Mouse (Mus musculus): ENCODE measurements around the gene Smg8. TPM values are rescaled to one million over a fixed set of nuclear protein-coding genes. Genes with fewer than 3 reads are reported as not detected.

Smg8 gene
- 19.3 and 19.7 TPM in 2 replicates for polyA plus RNA-seq (2014; fragmentation: Nextera tagmentation; extraction: Ambion mirVana)

DNA sequence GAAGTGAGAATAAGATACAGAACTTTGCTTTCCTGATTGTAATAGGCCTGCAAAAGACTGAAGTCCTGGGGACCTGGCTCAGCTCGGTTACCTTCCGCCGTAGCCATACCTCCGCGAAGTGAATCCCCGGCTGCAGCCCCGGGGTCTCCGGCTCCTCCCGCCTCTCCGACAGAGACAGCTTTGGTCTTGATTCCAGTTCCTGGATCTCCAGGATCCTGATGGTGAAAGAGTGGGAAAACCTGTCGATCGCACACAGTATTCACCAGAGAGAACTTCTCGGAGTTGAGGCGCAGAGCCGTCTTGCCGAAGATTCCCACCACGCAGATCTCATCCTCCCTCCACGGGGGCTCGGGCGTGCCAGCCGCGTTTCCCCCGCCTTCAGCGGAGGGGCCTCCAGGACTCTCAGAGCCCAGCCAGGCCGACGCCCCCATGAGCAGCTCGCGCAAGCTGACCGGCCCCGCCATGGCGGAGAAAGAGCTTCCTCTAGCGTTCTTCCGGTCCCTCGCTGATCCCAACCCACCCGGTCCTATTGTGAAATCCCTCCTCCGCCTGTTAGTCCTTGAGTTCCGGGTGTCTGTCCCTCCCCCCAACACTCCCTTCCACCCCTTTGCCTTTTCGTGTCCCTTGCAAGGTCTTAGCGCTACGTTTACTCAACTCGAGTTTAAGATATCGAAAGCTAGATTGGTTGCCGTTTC, at the start of gene Smg8:
Gene Smg8 (minus strand): TSS at position 485 of the 695 bp plus-strand sequence.
- Histone ChIP-seq H3K27me3 (replicated peaks; ENCODE audit: control insufficient read depth, insufficient read depth, low read length) (no peaks in the 10 kb centered on the region), H3K4me2 (ENCODE audit: low read depth, low read length) (peak within 1 kb of the TSS; percentile 96), H3K36me3 (ENCODE audit: control insufficient read depth, insufficient read depth, low read length) (peaks cover 42% of the 10 kb centered on the region), H3K27ac (replicated peaks; ENCODE audit: low read depth, low read length) (peak within 1 kb of the TSS; percentile 78), H3K4me3 (ENCODE audit: low read depth, low read length) (peak within 1 kb of the TSS; percentile 79), H3K9me3 (ENCODE audit: control insufficient read depth, low read length) (no peaks in the 10 kb centered on the region), H3K9ac (ENCODE audit: low read depth, low read length) (peak within 1 kb of the TSS; percentile 80), H3K4me1 (ENCODE audit: control insufficient read depth, insufficient read depth, low read length) (peaks cover 10% of the 10 kb centered on the region; the same call in 1 of the 2 replicates)
- ATAC-seq (ENCODE audit: low read depth) (peak; percentile 95), DNase-seq (ENCODE audit: low spot score) (peak; percentile 95)
- 1% methylated on average over 36 of the region's 43 CpGs for WGBS

- no peaks in the 10 kb centered on the region for H3K27me3 ChIP-seq (replicated peaks; ENCODE audit: control insufficient read depth, insufficient read depth, low read length)
- no peaks in the 10 kb centered on the region for H3K9me3 ChIP-seq (ENCODE audit: control insufficient read depth, low read length)
- no peak overlapping the region for H3K4me3 ChIP-seq (ENCODE audit: low read depth, low read length)
- 73% methylated on average over 4 of the region's 4 CpGs for WGBS
- no peak overlapping the region for H3K4me2 ChIP-seq (ENCODE audit: low read depth, low read length)
- H3K9ac ChIP-seq (ENCODE audit: low read depth, low read length): no peak overlapping the region
- H3K36me3 ChIP-seq (ENCODE audit: control insufficient read depth, insufficient read depth, low read length): peaks cover 10% of the 10 kb centered on the region; the same call in 1 of the 2 replicates
- peak; percentile 64 for DNase-seq (ENCODE audit: low spot score)
- no peak overlapping the region for H3K27ac ChIP-seq (replicated peaks; ENCODE audit: low read depth, low read length)
- peak; percentile 37; the same call in 1 of the 2 replicates for ATAC-seq (ENCODE audit: low read depth)
- H3K4me1 ChIP-seq (ENCODE audit: control insufficient read depth, insufficient read depth, low read length): no peaks in the 10 kb centered on the region
Observed at GRCm38 (mm10) chr11:87136233-87136632, 49.7 kb upstream of the Smg8 start.

DNA sequence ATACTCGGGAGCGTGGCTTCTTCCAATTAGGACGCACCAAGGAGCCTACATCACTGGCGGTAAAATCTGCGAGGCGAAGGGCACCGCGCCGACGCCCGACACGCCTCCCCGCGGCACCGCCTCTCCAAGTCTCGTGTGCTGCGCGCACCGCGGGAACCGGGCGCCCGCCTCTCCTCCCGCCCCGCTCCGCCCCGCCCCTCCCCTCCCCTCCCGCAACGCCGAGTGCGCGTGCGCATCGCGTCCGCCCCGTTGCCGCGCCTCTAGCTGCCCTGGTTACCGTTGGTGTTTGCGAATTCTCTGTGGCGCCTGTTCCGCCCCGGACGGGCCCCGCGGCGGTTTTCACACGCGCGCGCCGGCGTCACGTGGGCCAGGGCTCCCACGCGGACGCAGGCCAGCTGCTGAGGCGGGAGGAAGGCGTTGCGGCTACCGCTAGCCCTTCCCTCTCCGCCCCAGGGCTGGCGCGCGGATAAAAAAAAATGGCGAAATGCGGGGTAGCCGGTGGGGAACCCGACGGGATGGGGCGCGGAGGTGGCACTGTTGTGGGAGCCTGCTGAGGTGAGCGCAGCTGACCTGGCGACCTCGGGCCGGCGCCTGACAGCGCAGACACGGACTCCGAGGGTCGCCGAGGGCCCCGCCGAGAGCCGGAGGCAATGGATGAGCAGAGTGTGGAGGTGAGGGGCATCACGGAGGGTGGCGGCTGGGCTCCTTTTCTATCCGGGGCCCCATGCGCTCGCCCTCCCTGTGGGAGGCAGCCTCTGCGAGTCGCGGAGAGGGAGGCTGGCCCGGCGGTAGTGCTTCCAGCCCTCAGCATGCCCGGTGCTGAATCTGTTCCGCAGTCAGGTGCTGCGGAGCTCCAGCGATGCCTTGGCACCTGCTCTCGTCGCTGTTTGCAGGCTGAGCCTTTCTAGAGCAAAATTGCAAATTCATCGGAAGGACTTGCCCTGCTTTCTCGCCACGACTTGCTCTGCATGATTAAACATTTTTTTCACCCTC, 40.5 kb upstream of the Smg8 start, which contains the start of gene Trim37:
Gene Trim37 (plus strand): TSS at position 254 of the 993 bp plus-strand sequence.
- peak; percentile 97 for DNase-seq (ENCODE audit: low spot score)
- no peaks in the 10 kb centered on the region for H3K9me3 ChIP-seq (ENCODE audit: control insufficient read depth, low read length)

DNA sequence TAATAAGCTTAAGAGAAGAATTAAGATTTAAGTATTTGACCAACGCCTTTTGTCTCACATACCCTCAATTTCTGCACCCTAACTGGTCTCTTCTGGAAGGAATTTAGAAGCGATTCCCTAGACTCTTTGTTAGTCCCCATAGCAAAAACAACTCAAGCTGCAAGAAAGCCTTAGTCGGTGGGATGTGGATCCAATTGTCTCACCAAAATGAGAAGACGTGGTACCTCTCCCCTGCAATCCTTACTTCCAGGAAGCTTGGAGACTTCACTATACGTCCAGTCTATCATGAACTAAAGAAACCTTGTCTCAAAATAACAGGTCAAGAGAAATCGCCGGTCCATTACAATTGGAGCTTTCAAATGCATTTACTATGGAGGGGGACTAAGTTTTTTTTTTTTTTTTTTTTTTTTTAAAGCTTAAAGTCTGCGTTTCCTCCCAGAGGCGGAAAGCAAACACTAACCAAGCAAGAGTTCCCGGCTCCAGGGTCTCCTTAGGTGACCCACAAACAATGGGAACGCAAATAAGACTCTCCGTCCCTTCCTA, 39.8 kb upstream of the Smg8 start:
- ATAC-seq (ENCODE audit: low read depth): no peak
- Histone ChIP-seq H3K4me3 (ENCODE audit: low read depth, low read length) (peak overlapping the region; percentile 98), H3K4me2 (ENCODE audit: low read depth, low read length) (peak overlapping the region; percentile 82), H3K9ac (ENCODE audit: low read depth, low read length) (peak overlapping the region; percentile 85), H3K4me1 (ENCODE audit: control insufficient read depth, insufficient read depth, low read length) (0 out of 2 replicates have a peak, but pooled peaks cover 3% of the 10 kb centered on the region), H3K27ac (replicated peaks; ENCODE audit: low read depth, low read length) (peak overlapping the region; percentile 91), H3K36me3 (ENCODE audit: control insufficient read depth, insufficient read depth, low read length) (peaks cover 39% of the 10 kb centered on the region), H3K9me3 (ENCODE audit: control insufficient read depth, low read length) (no peaks in the 10 kb centered on the region), H3K27me3 (replicated peaks; ENCODE audit: control insufficient read depth, insufficient read depth, low read length) (no peaks in the 10 kb centered on the region)
- 1% methylated on average over 12 of the region's 12 CpGs for WGBS
- DNase-seq (ENCODE audit: low spot score): peak; percentile 20

More for the DNA sequence above, 40.5 kb upstream of the Smg8 start, which contains the start of gene Trim37:
- Histone ChIP-seq H3K4me1 (ENCODE audit: control insufficient read depth, insufficient read depth, low read length) (0 out of 2 replicates have a peak, but pooled peaks cover 3% of the 10 kb centered on the region), H3K9ac (ENCODE audit: low read depth, low read length) (peak within 1 kb of the TSS; percentile 85), H3K4me2 (ENCODE audit: low read depth, low read length) (peak within 1 kb of the TSS; percentile 82), H3K27ac (replicated peaks; ENCODE audit: low read depth, low read length) (peak within 1 kb of the TSS; percentile 91), H3K36me3 (ENCODE audit: control insufficient read depth, insufficient read depth, low read length) (peaks cover 33% of the 10 kb centered on the region), H3K27me3 (replicated peaks; ENCODE audit: control insufficient read depth, insufficient read depth, low read length) (no peaks in the 10 kb centered on the region), H3K4me3 (ENCODE audit: low read depth, low read length) (peak within 1 kb of the TSS; percentile 98)
- ATAC-seq (ENCODE audit: low read depth): peak; percentile 94
- under 1% methylated on average over 69 of the region's 105 CpGs for WGBS

GRCm38 (mm10) chr11:87125562-87125961, 39.0 kb upstream of the Smg8 start:
- H3K27me3 ChIP-seq (replicated peaks; ENCODE audit: control insufficient read depth, insufficient read depth, low read length): no peaks in the 10 kb centered on the region
- H3K4me2 ChIP-seq (ENCODE audit: low read depth, low read length): peak overlapping the region; percentile 82
- H3K9me3 ChIP-seq (ENCODE audit: control insufficient read depth, low read length): no peaks in the 10 kb centered on the region
- 0 out of 2 replicates have a peak overlapping the region, but pooled peaks have one; percentile 98 for H3K4me3 ChIP-seq (ENCODE audit: low read depth, low read length)
- H3K36me3 ChIP-seq (ENCODE audit: control insufficient read depth, insufficient read depth, low read length): peaks cover 46% of the 10 kb centered on the region
- H3K9ac ChIP-seq (ENCODE audit: low read depth, low read length): peak overlapping the region; percentile 85; the same call in 1 of the 2 replicates
- WGBS: 53% methylated on average over 4 of the region's 4 CpGs
- peak overlapping the region; percentile 91 for H3K27ac ChIP-seq (replicated peaks; ENCODE audit: low read depth, low read length)
- H3K4me1 ChIP-seq (ENCODE audit: control insufficient read depth, insufficient read depth, low read length): 0 out of 2 replicates have a peak, but pooled peaks cover 3% of the 10 kb centered on the region
- DNase-seq (ENCODE audit: low spot score) (no peak), ATAC-seq (ENCODE audit: low read depth) (no peak)

GRCm38 (mm10) chr11:87121864-87122263, 35.3 kb upstream of the Smg8 start:
- no peak overlapping the region for H3K4me3 ChIP-seq (ENCODE audit: low read depth, low read length)
- H3K4me1 ChIP-seq (ENCODE audit: control insufficient read depth, insufficient read depth, low read length): no peaks in the 10 kb centered on the region
- H3K27me3 ChIP-seq (replicated peaks; ENCODE audit: control insufficient read depth, insufficient read depth, low read length): no peaks in the 10 kb centered on the region
- 80% methylated on average over 8 of the region's 8 CpGs for WGBS
- no peak overlapping the region for H3K9ac ChIP-seq (ENCODE audit: low read depth, low read length)
- ATAC-seq (ENCODE audit: low read depth) (no peak), DNase-seq (ENCODE audit: low spot score) (no peak)
- H3K9me3 ChIP-seq (ENCODE audit: control insufficient read depth, low read length): no peaks in the 10 kb centered on the region
- peaks cover 73% of the 10 kb centered on the region for H3K36me3 ChIP-seq (ENCODE audit: control insufficient read depth, insufficient read depth, low read length)
- H3K27ac ChIP-seq (replicated peaks; ENCODE audit: low read depth, low read length): no peak overlapping the region
- no peak overlapping the region for H3K4me2 ChIP-seq (ENCODE audit: low read depth, low read length)

DNA sequence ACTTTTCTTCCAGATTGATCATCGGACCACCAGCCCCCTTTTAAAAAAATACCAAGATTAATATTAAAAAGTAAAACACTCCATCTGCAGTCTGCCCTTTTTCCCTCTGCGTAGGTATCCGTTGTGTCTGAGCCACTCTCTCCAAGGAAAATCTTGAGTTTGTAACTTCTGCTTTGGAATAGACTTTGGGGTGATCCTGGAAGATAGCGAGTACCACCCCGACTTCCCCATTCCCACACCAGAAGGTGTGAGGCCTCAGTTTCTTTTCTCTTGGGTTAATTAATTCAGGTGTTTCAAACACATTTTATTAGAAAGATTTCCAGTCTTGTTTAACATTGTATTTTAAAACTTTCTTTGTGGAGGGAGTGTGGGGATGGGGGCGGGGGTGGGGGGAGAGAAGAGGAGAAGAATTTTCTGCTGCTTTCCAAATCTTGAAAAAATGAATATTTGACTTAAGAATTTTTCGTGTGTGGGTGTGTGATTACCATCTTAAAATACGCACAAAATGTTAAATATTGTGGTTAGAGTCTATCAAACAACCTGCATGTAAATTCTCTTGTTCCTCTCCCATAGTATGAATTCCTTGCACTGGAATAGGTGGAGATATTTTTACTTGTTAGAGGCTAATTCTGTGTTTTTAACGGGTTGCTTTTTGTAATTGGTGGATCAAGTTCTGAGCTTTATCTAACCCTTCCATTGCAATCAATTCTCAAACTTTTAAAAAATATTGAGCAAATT, 23.8 kb upstream of the Smg8 start:
- H3K9me3 ChIP-seq (ENCODE audit: control insufficient read depth, low read length): no peaks in the 10 kb centered on the region
- peak overlapping the region; percentile 78 for H3K4me2 ChIP-seq (ENCODE audit: low read depth, low read length)
- H3K4me1 ChIP-seq (ENCODE audit: control insufficient read depth, insufficient read depth, low read length): peaks cover 16% of the 10 kb centered on the region
- DNase-seq (ENCODE audit: low spot score) (no peak), ATAC-seq (ENCODE audit: low read depth) (no peak)
- 2% methylated on average over 9 of the region's 9 CpGs for WGBS
- no peaks in the 10 kb centered on the region for H3K27me3 ChIP-seq (replicated peaks; ENCODE audit: control insufficient read depth, insufficient read depth, low read length)
- H3K36me3 ChIP-seq (ENCODE audit: control insufficient read depth, insufficient read depth, low read length): peaks cover 40% of the 10 kb centered on the region
- peak overlapping the region; percentile 97 for H3K9ac ChIP-seq (ENCODE audit: low read depth, low read length)
- H3K27ac ChIP-seq (replicated peaks; ENCODE audit: low read depth, low read length): peak overlapping the region; percentile 93
- peak overlapping the region; percentile 96 for H3K4me3 ChIP-seq (ENCODE audit: low read depth, low read length)
